Mouse (Mus musculus) midbrain, postnatal 0 days (tissue): ENCODE data around the gene Palm3. TPM values are rescaled to one million over a fixed set of nuclear protein-coding genes. Genes with fewer than 3 reads are reported as not detected.
"Not testable (repeated sequence)": the region's sequence is repeated elsewhere in the genome, so short reads cannot be mapped to it uniquely, and the experiment has no call there.

Source experiments
- ATAC-seq: fragments of 200-750 bp; cut with Nextera tagmentation; 2 replicates; pipeline ENCODE4 v1.8.0; 2017; ENCODE audit warnings: moderate number of reproducible peaks, mild to moderate bottlenecking, moderate TSS enrichment, moderate library complexity; ENCODE audit not compliant: low FRiP score
- DNase-seq: peaks from one replicate; pipeline ENCODE4 v3.0.0-alpha.2; 2015; ENCODE audit warnings: low spot score
- H3K27ac ChIP-seq: fragments of 300-500 bp; sonication (generic); 2 replicates; pipeline ENCODE4 v1.5.1; 2014; ENCODE audit warnings: low read depth, mild to moderate bottlenecking, low read length, mixed read lengths
- H3K27me3 ChIP-seq: fragments of 300-500 bp; sonication (generic); 2 replicates; pipeline ENCODE4 v1.6.1; 2014; ENCODE audit warnings: low read length, control low read depth, mixed read lengths; ENCODE audit not compliant: insufficient read depth
- H3K36me3 ChIP-seq: fragments of 300-500 bp; sonication (generic); 2 replicates; pipeline ENCODE4 v1.6.1; 2014; ENCODE audit warnings: low read length, control low read depth, mixed read lengths; ENCODE audit not compliant: insufficient read depth
- H3K4me1 ChIP-seq: fragments of 300-500 bp; sonication (generic); 2 replicates; pipeline ENCODE4 v1.6.1; 2014; ENCODE audit warnings: mild to moderate bottlenecking, control low read depth, antibody characterized with exemption, low read length, mixed read lengths; ENCODE audit not compliant: insufficient read depth
- H3K4me2 ChIP-seq: fragments of 300-500 bp; sonication (generic); 2 replicates; pipeline ENCODE4 v1.6.1; 2014; ENCODE audit warnings: low read depth, mild to moderate bottlenecking, low read length, mixed read lengths; ENCODE audit not compliant: poor library complexity, severe bottlenecking
- H3K4me3 ChIP-seq: fragments of 300-500 bp; sonication (generic); 2 replicates; pipeline ENCODE4 v1.5.1; 2014; ENCODE audit warnings: low read depth, mild to moderate bottlenecking, low read length, moderate library complexity
- H3K9ac ChIP-seq: fragments of 300-500 bp; sonication (generic); replicated peaks from 2 replicates; pipeline ENCODE4 v1.6.1; 2014; ENCODE audit warnings: mild to moderate bottlenecking, low read length, moderate library complexity, mixed read lengths; ENCODE audit not compliant: poor library complexity, severe bottlenecking
- H3K9me3 ChIP-seq: fragments of 300-500 bp; sonication (generic); 2 replicates; pipeline ENCODE4 v1.6.1; 2016; ENCODE audit warnings: low read length, control low read depth
- CTCF ChIP-seq: IDR thresholded peaks from 2 replicates; pipeline ENCODE4 v1.5.1; 2016; ENCODE audit warnings: antibody characterized with exemption, mild to moderate bottlenecking
- WGBS: fragments of 180-500 bp; shearing (Covaris S2); extraction: QIAGEN DNeasy Blood & Tissue Kit; methylation state at CpG from one replicate; pipeline ENCODE4 v1.1.7; 2014; 5-methylcytosine and 5-hydroxymethylcytosine counted together
- polyA plus RNA-seq: library from polyadenylated mRNA; unstranded; fragments of >200 nt; fragmentation: Nextera tagmentation; extraction: Ambion mirVana; gene quantifications from 2 replicates; pipeline ENCODE4 v1.2.1, GENCODE M21; 2015
- total RNA-seq: library from RNA; depleted of rRNA; stranded (reverse); fragments of >200 nt; gene quantifications from 2 replicates; pipeline ENCODE4 v1.2.3, GENCODE M21; 2014

Gene Palm3
- total and polyA plus RNA-seq, 2 experiments from 2014 or later: 4.4 to 8.0 TPM

DNA sequence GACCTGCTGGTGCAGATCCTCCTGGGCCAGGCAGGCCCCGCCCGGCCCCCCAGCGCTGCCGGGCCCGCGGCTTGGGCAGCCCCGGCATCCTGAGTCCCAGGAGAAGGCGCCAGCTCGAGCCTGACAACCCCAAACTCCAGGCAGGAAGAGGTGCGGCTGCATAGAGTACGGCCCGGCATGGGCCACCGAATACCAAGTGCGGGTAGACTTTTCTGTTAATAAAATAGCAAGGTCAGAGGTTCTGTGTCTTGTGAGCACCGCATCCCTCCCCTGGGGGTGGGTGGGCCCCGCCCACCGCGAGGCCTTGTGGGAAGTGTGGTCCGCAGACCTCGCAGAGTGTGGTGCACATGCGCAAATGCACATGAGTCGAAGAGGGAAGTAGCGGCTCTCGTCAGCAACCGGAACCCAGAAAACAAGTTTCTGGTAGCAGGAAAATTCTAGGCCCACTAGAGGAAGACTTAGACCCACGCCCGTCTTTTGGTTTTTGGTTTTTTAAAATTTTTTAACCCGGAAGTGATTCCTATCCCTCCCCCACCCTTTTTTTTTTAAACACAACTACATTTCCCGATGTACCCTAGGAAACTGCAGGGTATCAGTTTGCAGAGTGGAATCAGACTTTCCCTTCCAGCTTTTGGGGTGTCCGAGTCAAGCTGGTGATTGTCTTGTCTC is 16.6 kb upstream of the Palm3 start:
- no peaks in the 10 kb centered on the region for H3K36me3 ChIP-seq
- peak overlapping the region; percentile 95 for H3K4me2 ChIP-seq
- peak overlapping the region; percentile 61 for H3K4me3 ChIP-seq
- ATAC-seq: peak; percentile 80
- H3K4me1 ChIP-seq: no peaks in the 10 kb centered on the region
- H3K27me3 ChIP-seq: no peaks in the 10 kb centered on the region
- peak overlapping the region; percentile 68 for H3K27ac ChIP-seq
- WGBS: under 1% methylated on average over 30 of the region's 30 CpGs
- H3K9ac ChIP-seq: peak overlapping the region; percentile 57
- DNase-seq: peak; percentile 95
- H3K9me3 ChIP-seq: no peaks in the 10 kb centered on the region
- no peak for TF ChIP-seq CTCF

GRCm38 (mm10) chr8:84005502-84005901 is 15.8 kb upstream of the Palm3 start:
- WGBS: 92% methylated on average over 7 of the region's 7 CpGs

GRCm38 (mm10) chr8:84008362-84008761 is 12.9 kb upstream of the Palm3 start:
- H3K4me2 ChIP-seq: no peak overlapping the region
- TF ChIP-seq CTCF: peak; percentile 43
- ATAC-seq (no peak), DNase-seq (no peak)
- 31% methylated on average over 7 of the region's 7 CpGs for WGBS
- H3K4me1 ChIP-seq: peaks cover 7% of the 10 kb centered on the region; the same call in 1 of the 2 replicates
- H3K27me3 ChIP-seq: peaks cover 25% of the 10 kb centered on the region
- H3K27ac ChIP-seq: no peak overlapping the region
- H3K9me3 ChIP-seq: no peaks in the 10 kb centered on the region
- no peaks in the 10 kb centered on the region for H3K36me3 ChIP-seq
- H3K9ac ChIP-seq: no peak overlapping the region
- H3K4me3 ChIP-seq: no peak overlapping the region

More at GRCm38 (mm10) chr8:84005502-84005901, 15.8 kb upstream of the Palm3 start:
- not testable (repeated sequence) for H3K9me3 ChIP-seq, H3K27me3 ChIP-seq, H3K4me3 ChIP-seq, DNase-seq, H3K27ac ChIP-seq, H3K9ac ChIP-seq, ATAC-seq, H3K4me1 ChIP-seq, H3K36me3 ChIP-seq, H3K4me2 ChIP-seq

DNA sequence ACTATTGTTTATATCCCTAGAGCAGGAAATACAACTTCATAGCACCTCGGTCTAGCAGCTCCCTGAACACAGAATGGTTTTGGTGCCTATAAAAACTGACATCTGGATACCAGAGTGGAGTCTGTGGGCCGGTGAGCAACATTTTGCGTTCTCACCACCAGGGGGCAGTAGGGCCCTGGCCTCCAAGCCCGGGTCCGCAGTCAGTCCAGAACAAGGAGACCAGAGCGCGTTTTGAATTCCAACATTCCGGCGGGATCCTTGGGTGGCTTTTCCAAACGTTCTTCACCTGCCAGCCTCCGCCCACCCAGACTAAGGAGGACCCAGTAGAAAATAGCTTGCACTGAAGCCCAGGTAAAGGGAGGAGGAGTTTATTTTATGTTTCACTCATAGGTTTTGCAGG is 11.4 kb upstream of the Palm3 start:
- peak; percentile 96 for TF ChIP-seq CTCF
- H3K4me2 ChIP-seq: peak overlapping the region; percentile 28
- H3K27me3 ChIP-seq: peaks cover 28% of the 10 kb centered on the region
- no peaks in the 10 kb centered on the region for H3K9me3 ChIP-seq
- no peaks in the 10 kb centered on the region for H3K36me3 ChIP-seq
- H3K4me1 ChIP-seq: peaks cover 7% of the 10 kb centered on the region; the same call in 1 of the 2 replicates
- no peak overlapping the region for H3K4me3 ChIP-seq
- no peak overlapping the region for H3K27ac ChIP-seq
- ATAC-seq: no peak
- peak; percentile 81 for DNase-seq
- whole genome bisulfite sequencing: 2% methylated on average over 11 of the region's 11 CpGs
- H3K9ac ChIP-seq: no peak overlapping the region

GRCm38 (mm10) chr8:84010625-84011611 is 10.4 kb upstream of the Palm3 start:
- peak overlapping the region; percentile 98 for H3K4me2 ChIP-seq
- peak overlapping the region; percentile 40 for H3K9ac ChIP-seq
- H3K36me3 ChIP-seq: no peaks in the 10 kb centered on the region
- 3% methylated on average over 77 of the region's 83 CpGs for WGBS
- H3K4me1 ChIP-seq: peaks cover 7% of the 10 kb centered on the region; the same call in 1 of the 2 replicates
- DNase-seq (peak; percentile 76), ATAC-seq (peak; percentile 36; the same call in 1 of the 2 replicates)
- peak overlapping the region; percentile 55 for H3K4me3 ChIP-seq
- no peaks in the 10 kb centered on the region for H3K9me3 ChIP-seq
- no peak overlapping the region for H3K27ac ChIP-seq
- peak; percentile 74 for TF ChIP-seq CTCF
- H3K27me3 ChIP-seq: peaks cover 28% of the 10 kb centered on the region
